8 mouse cellular contexts compared by ENCODE assay signal in the genomic region with DNA sequence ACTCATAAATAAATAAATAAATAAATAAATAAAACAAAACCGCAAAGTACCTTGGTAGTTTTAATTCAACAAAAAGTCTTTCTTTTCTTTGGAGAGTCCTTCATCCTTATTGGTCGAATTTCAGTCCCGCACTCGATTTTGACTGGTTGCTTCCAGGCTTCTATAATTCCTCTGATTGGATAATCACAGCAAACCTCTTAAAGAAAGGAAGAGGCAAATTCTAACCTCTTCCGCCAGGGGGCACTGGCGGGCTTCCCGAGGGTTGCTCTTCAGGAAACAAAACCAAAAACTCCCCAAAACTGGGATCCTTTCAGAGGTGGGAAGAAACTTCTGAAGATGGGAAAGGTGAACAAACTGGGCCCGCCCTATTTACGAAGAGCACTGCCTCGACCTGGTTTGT. TPM values are rescaled to one million over a fixed set of nuclear protein-coding genes. Genes with fewer than 3 reads are reported as not detected.
DNase-seq lines count a peak whose midpoint lies in the region; ATAC-seq and TF ChIP-seq lines count a peak whose summit lies in the region.

No protein-coding gene starts in this region.

- H3K9ac ChIP-seq in limb, embryonic 11.5 days (ENCODE audit: low read length): no peak overlapping the region

- DNase-seq in 3134 (ENCODE audit: extremely low read depth, insufficient read length, low spot score): peak; percentile 48
- peak; percentile 97 for DNase-seq in R1 (ENCODE audit: low read depth, low spot score)
- peak; percentile 81 for DNase-seq in gastrocnemius, adult 2 months
- DNase-seq in kidney, adult 2 months: peak; percentile 80
- DNase-seq in limb, embryonic 11.5 days (ENCODE audit: low spot score): peak; percentile 82
- peak; percentile 39 to 65 for DNase-seq in natural killer cell, adult 2 months (ENCODE audit: low spot score in 2 of 2)
- DNase-seq in telencephalon, adult 2 months (ENCODE audit: low read depth, low spot score): peak; percentile 79

- TF ChIP-seq POLR2A in kidney, adult 2 months (IDR thresholded peaks at IDR 0.05; ENCODE audit: low read depth, low read length): no peak

- H3K9me3 ChIP-seq in limb, embryonic 11.5 days (ENCODE audit: control insufficient read depth, low read length): no peaks in the 10 kb centered on the region

- no peak overlapping the region for H3K27ac ChIP-seq in gastrocnemius, adult 2 months
- H3K27ac ChIP-seq in kidney, adult 2 months (ENCODE audit: insufficient read depth, low read depth, low read length): no peak overlapping the region
- no peak overlapping the region for H3K27ac ChIP-seq in limb, embryonic 11.5 days (replicated peaks; ENCODE audit: low read depth, low read length)

- H3K4me3 ChIP-seq in gastrocnemius, adult 2 months: no peak overlapping the region
- H3K4me3 ChIP-seq in kidney, adult 2 months (ENCODE audit: insufficient read depth, low read depth, low read length): no peak overlapping the region
- H3K4me3 ChIP-seq in limb, embryonic 11.5 days (ENCODE audit: low read depth, low read length): no peak overlapping the region

- H3K27me3 ChIP-seq in kidney, adult 2 months (replicated peaks; ENCODE audit: control insufficient read depth, insufficient read depth, low read length): peaks cover 2% of the 10 kb centered on the region; the same call in 1 of the 2 replicates
- H3K27me3 ChIP-seq in limb, embryonic 11.5 days (ENCODE audit: control insufficient read depth, insufficient read depth, low read length): peaks cover 36% of the 10 kb centered on the region

- intact Hi-C loops in gastrocnemius, adult 2 months (cut with DNase I): loop anchor here (1.0 to 10.0 kb wide), 3 partner anchors 34 to 74 kb away; no protein-coding TSS in a partner anchor

- H3K4me1 ChIP-seq in kidney, adult 2 months (ENCODE audit: control insufficient read depth, insufficient read depth, low read length): no peaks in the 10 kb centered on the region
- H3K4me1 ChIP-seq in limb, embryonic 11.5 days (ENCODE audit: control insufficient read depth, insufficient read depth, low read length): no peaks in the 10 kb centered on the region

- H3K4me2 ChIP-seq in limb, embryonic 11.5 days (ENCODE audit: low read depth, severe bottlenecking): no peak overlapping the region

- ATAC-seq in common myeloid progenitor, adult 5-6 weeks (replicated peaks; ENCODE audit: low read depth, poor library complexity, severe bottlenecking): peak; percentile 77
- no peak for ATAC-seq in limb, embryonic 11.5 days (ENCODE audit: insufficient number of reproducible peaks, low FRiP score, low TSS enrichment, low read depth)

- H3K36me3 ChIP-seq in kidney, adult 2 months (ENCODE audit: control insufficient read depth, insufficient read depth, low read length): no peaks in the 10 kb centered on the region
- no peaks in the 10 kb centered on the region for H3K36me3 ChIP-seq in limb, embryonic 11.5 days (ENCODE audit: control insufficient read depth, insufficient read depth, low read length)

- 5% methylated on average over 10 of the region's 10 CpGs for WGBS in kidney, adult 2 months
- 2% methylated on average over 10 of the region's 10 CpGs for WGBS in limb, embryonic 11.5 days

- TF ChIP-seq CTCF in gastrocnemius, adult 2 months (IDR thresholded peaks at IDR 0.05): peak; percentile 90
- peak; percentile 69 for TF ChIP-seq CTCF in kidney, adult 2 months (conservative IDR thresholded peaks at IDR 0.05; ENCODE audit: insufficient read depth, insufficient read length, low read depth, low read length)

RNA-seq across cellular contexts. Expression of gene Ttc9b, which starts 2.8 kb away (rescaled TPM):
- 0.29 TPM in 1 of 2 replicates, not detected in the other for total RNA-seq in common myeloid progenitor, adult 5-6 weeks (2017)
- total RNA-seq in gastrocnemius, adult 2 months (2021): not detected
- polyA plus RNA-seq in kidney, adult 2 months (2012; rRNA removed): not detected in 2 replicates
- polyA plus RNA-seq in limb, embryonic 11.5 days (2014; fragmentation: Nextera tagmentation; extraction: Ambion mirVana): 0.15 and 0.34 TPM in 2 replicates

RNA-seq across cellular contexts. Expression of gene Map3k10, which starts 23.4 kb away (rescaled TPM):
- total RNA-seq in common myeloid progenitor, adult 5-6 weeks (2017): 1.8 and 3.3 TPM in 2 replicates
- 10 to 100 TPM; 35.3 to 39.1 TPM for total RNA-seq in gastrocnemius, adult 2 months (2021)
- polyA plus RNA-seq in kidney, adult 2 months (2012; rRNA removed): 24.6 and 26.8 TPM in 2 replicates
- 6.8 and 8.6 TPM in 2 replicates for polyA plus RNA-seq in limb, embryonic 11.5 days (2014; fragmentation: Nextera tagmentation; extraction: Ambion mirVana)

RNA-seq across cellular contexts. Expression of gene Zfp607b, which starts 38.2 kb away (rescaled TPM):
- 0.63 and 0.73 TPM in 2 replicates for total RNA-seq in common myeloid progenitor, adult 5-6 weeks (2017)
- total RNA-seq in gastrocnemius, adult 2 months (2021): under 1 TPM; 0.43 to 0.84 TPM
- polyA plus RNA-seq in kidney, adult 2 months (2012; rRNA removed): 0.27 and 1.1 TPM in 2 replicates
- polyA plus RNA-seq in limb, embryonic 11.5 days (2014; fragmentation: Nextera tagmentation; extraction: Ambion mirVana): 2.8 and 3.1 TPM in 2 replicates

RNA-seq across cellular contexts. Expression of gene Akt2, which starts 59.6 kb away (rescaled TPM):
- 43.7 and 49.5 TPM in 2 replicates for total RNA-seq in common myeloid progenitor, adult 5-6 weeks (2017)
- 100 to 1,000 TPM; 194 to 199 TPM for total RNA-seq in gastrocnemius, adult 2 months (2021)
- 83.9 and 89.2 TPM in 2 replicates for polyA plus RNA-seq in kidney, adult 2 months (2012; rRNA removed)
- 83.9 and 85.7 TPM in 2 replicates for polyA plus RNA-seq in limb, embryonic 11.5 days (2014; fragmentation: Nextera tagmentation; extraction: Ambion mirVana)
